Mouse (Mus musculus): ENCODE data around the gene Actr6. TPM values are rescaled to one million over a fixed set of nuclear protein-coding genes. Genes with fewer than 3 reads are reported as not detected.
"Not testable (repeated sequence)": the region's sequence is repeated elsewhere in the genome, so short reads cannot be mapped to it uniquely, and the experiment has no call there.

Actr6 gene
- polyA plus RNA-seq, 1 experiment from 2014 or later = 28.3 TPM

DNA sequence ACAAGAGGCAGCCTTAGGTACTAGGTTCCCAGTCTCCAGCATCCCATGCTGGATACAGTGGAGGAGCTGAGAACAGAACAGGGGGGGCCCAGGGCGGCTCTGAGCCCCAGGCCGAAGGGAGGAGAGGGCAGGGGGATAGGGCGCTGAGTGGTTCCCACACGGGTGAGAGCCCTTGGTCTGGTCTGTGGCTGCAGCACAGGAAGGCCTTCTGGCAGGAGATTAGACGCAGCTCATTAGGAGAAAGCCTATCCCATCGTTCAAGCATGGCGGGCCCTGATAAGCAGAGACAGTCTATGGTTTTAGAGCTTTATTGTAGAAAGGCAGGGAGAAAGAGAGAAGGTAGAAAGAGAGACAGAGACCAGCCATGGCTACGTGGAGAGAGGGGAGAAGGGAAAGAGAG lies 42.1 kb downstream of the Actr6 start:
- no peaks in the 10 kb centered on the region for H3K4me1 ChIP-seq

GRCm38 (mm10) chr10:89687455-89687854 lies 44.6 kb downstream of the Actr6 start:
- H3K27me3 ChIP-seq (replicated peaks) = no peaks in the 10 kb centered on the region
- H3K4me3 ChIP-seq (replicated peaks) = no peak overlapping the region
- 74% methylated on average over 2 of the region's 2 CpGs for WGBS
- no peak overlapping the region for H3K4me2 ChIP-seq
- no peak overlapping the region for H3K27ac ChIP-seq
- no peaks in the 10 kb centered on the region for H3K36me3 ChIP-seq
- H3K4me1 ChIP-seq = no peaks in the 10 kb centered on the region
- ATAC-seq (ENCODE audit: insufficient read depth, low FRiP score, low read depth) = no peak
- H3K9ac ChIP-seq = no peak overlapping the region
- H3K9me3 ChIP-seq = no peaks in the 10 kb centered on the region

More for the DNA sequence above, 42.1 kb downstream of the Actr6 start:
- H3K36me3 ChIP-seq = no peaks in the 10 kb centered on the region
- WGBS = 61% methylated on average over 8 of the region's 8 CpGs
- no peak for ATAC-seq (ENCODE audit: insufficient read depth, low FRiP score, low read depth)
- no peak overlapping the region for H3K9ac ChIP-seq
- no peaks in the 10 kb centered on the region for H3K9me3 ChIP-seq
- H3K4me3 ChIP-seq (replicated peaks) = no peak overlapping the region
- no peak overlapping the region for H3K27ac ChIP-seq
- no peak overlapping the region for H3K4me2 ChIP-seq
- H3K27me3 ChIP-seq (replicated peaks) = no peaks in the 10 kb centered on the region

DNA sequence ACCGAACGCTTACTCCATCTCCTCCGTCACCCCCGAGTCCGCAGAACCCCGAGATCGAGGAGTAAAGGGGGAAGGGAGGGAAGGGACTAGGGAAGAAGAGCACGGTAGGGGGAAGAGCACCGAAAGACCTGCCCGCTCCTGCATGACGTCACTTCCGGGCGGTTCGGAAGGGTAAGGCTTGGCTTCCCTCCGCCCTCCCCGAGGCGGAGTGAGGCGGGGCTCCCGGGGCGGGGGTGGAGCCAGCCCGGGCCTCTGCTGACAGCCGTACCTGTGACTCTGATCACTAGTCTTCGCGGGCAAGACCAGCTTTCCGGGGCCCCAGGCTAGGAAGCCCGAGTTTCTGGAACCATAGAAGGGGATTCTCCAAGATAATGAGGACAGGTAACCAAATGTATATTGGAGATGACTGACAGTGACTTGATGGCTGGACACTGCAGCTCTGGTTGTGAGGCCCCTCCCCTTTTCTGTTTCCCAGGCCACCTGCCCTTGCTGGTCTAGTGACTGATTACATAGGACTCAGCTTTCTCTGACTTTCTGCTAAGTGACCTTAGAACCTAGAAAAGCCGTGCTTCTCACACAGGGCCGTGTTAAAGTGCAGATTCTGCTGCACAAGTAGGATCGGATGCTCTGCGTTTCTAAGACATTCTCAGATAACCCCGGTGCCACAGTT lies 45.8 kb downstream of the Actr6 start, which contains the start of gene Scyl2:
Gene Scyl2 (minus strand): TSS at position 147 of the 670 bp plus-strand sequence.
- Histone ChIP-seq H3K4me1 (no peaks in the 10 kb centered on the region), H3K27me3 (replicated peaks) (no peaks in the 10 kb centered on the region), H3K4me2 (peak within 1 kb of the TSS; percentile 65), H3K9me3 (no peaks in the 10 kb centered on the region), H3K36me3 (no peaks in the 10 kb centered on the region), H3K27ac (peak within 1 kb of the TSS; percentile 69), H3K4me3 (replicated peaks) (peak within 1 kb of the TSS; percentile 94), H3K9ac (peak within 1 kb of the TSS; percentile 83)
- 3% methylated on average over 28 of the region's 31 CpGs for WGBS
- ATAC-seq (ENCODE audit: insufficient read depth, low FRiP score, low read depth) = peak; percentile 99

- ATAC-seq (ENCODE audit: insufficient read depth, low FRiP score, low read depth) = peak; percentile 75
- H3K9ac ChIP-seq = peak overlapping the region; percentile 83
- H3K4me1 ChIP-seq = no peaks in the 10 kb centered on the region
- peak overlapping the region; percentile 94 for H3K4me3 ChIP-seq (replicated peaks)
- no peaks in the 10 kb centered on the region for H3K36me3 ChIP-seq
- peak overlapping the region; percentile 69 for H3K27ac ChIP-seq
- no peaks in the 10 kb centered on the region for H3K27me3 ChIP-seq (replicated peaks)
- 2% methylated on average over 51 of the region's 51 CpGs for WGBS
- peak overlapping the region; percentile 65 for H3K4me2 ChIP-seq
- H3K9me3 ChIP-seq = no peaks in the 10 kb centered on the region
These were observed 46.5 kb downstream of the Actr6 start for GRCm38 (mm10) chr10:89685391-89686138.

DNA sequence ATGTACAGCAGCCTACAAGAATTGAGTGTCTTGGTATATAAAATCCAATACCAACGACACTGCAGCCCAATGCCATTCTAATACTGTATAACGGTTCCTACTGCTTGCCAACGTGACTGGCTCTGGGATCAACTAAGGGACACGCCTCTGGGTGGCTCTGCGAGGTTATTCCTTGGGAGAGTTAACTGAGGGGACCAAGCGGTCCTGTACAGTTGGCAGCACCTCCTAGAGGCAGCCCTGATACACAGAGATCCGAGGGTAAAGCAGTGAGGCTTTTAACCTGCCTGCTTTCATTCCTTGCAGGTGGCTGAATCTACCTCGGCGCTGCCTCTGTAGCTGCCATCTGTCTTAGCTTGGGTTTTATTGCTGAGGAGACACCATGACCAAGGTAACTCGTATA lies 49.1 kb downstream of the Actr6 start:
- Histone ChIP-seq H3K4me1 (no peaks in the 10 kb centered on the region), H3K36me3 (no peaks in the 10 kb centered on the region), H3K4me3 (replicated peaks) (no peak overlapping the region), H3K9ac (no peak overlapping the region), H3K27ac (no peak overlapping the region), H3K4me2 (no peak overlapping the region), H3K27me3 (replicated peaks) (no peaks in the 10 kb centered on the region), H3K9me3 (no peaks in the 10 kb centered on the region)
- ATAC-seq (ENCODE audit: insufficient read depth, low FRiP score, low read depth) = no peak
- WGBS = 75% methylated on average over 10 of the region's 10 CpGs

- H3K27me3 ChIP-seq (replicated peaks) = no peaks in the 10 kb centered on the region
- WGBS = 66% methylated on average over 1 of the region's 1 CpGs
These were observed 49.9 kb downstream of the Actr6 start for GRCm38 (mm10) chr10:89682157-89682556.

DNA sequence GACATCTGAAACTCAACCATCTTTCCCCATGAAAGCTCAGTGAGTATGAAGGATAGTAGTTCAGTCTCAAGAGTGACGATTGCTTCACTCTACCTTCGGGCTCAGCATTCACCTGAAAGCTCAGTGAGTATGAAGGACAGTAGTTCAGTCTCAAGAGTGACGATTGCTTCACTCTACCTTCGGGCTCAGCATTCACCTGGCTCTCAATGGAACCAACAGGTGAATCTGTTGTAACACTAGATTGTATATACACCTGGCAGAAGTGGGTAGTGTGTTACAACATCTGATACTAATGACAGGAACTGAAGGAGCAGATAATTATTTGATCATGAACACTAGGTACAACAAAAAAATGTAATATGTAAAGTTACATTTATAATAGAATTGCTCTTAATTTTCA lies 50.4 kb downstream of the Actr6 start:
- H3K4me3 ChIP-seq (replicated peaks) = no peak overlapping the region
- H3K4me1 ChIP-seq = no peaks in the 10 kb centered on the region
- WGBS = 88% methylated on average over 4 of the region's 4 CpGs
- H3K9me3 ChIP-seq = no peaks in the 10 kb centered on the region
- H3K4me2 ChIP-seq = no peak overlapping the region
- no peak overlapping the region for H3K9ac ChIP-seq
- no peak overlapping the region for H3K27ac ChIP-seq
- no peak for ATAC-seq (ENCODE audit: insufficient read depth, low FRiP score, low read depth)
- no peaks in the 10 kb centered on the region for H3K36me3 ChIP-seq
- H3K27me3 ChIP-seq (replicated peaks) = no peaks in the 10 kb centered on the region

More at GRCm38 (mm10) chr10:89682157-89682556, 49.9 kb downstream of the Actr6 start:
- Histone ChIP-seq H3K9me3 (no peaks in the 10 kb centered on the region), H3K9ac (no peak overlapping the region), H3K36me3 (no peaks in the 10 kb centered on the region), H3K27ac (no peak overlapping the region), H3K4me2 (no peak overlapping the region), H3K4me3 (replicated peaks) (no peak overlapping the region), H3K4me1 (no peaks in the 10 kb centered on the region)
- ATAC-seq (ENCODE audit: insufficient read depth, low FRiP score, low read depth) = no peak

DNA sequence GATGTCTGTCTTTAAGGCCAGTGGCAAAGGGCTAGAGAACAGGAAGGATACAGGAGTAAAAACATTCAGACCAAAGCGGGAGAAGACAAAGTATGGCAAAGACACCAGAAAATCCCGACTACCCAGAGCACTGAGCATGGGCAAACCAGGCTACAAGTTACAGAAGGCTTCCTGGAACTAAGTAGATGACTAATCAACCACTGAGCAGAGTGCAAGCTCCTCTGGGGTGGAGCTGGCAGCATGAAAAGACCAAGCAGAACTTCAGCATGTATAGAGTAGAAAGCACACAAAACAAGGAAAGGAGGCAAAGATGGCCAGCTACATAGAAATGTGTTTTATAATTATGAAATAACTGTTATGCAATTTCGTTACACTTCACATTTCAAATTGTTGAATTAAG lies 51.6 kb downstream of the Actr6 start:
- H3K4me1 ChIP-seq = no peaks in the 10 kb centered on the region
- no peak overlapping the region for H3K4me3 ChIP-seq (replicated peaks)
- H3K27me3 ChIP-seq (replicated peaks) = no peaks in the 10 kb centered on the region
- no peak overlapping the region for H3K9ac ChIP-seq
- H3K36me3 ChIP-seq = no peaks in the 10 kb centered on the region
- no peaks in the 10 kb centered on the region for H3K9me3 ChIP-seq
- ATAC-seq (ENCODE audit: insufficient read depth, low FRiP score, low read depth) = no peak
- no peak overlapping the region for H3K4me2 ChIP-seq
- H3K27ac ChIP-seq = no peak overlapping the region
- 90% methylated on average over 3 of the region's 3 CpGs for WGBS

DNA sequence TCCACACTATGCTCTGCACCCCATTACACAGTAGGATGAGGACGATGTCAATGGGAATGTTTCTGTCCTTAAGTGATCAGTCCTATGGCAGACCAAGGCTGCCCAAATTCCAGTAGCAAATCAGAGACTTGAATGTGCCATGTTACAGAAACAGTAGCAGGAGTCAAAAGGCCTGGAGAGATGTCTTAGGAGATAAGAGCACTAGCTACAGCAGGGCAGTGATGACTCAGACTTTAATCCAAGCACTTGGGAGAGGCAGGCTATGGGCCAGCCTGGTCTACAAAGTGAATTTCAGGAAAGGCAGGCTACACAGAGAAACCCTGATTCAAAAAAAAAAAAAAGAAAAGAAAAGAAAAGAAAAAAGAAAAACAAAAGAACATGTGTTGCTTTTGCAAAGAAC lies 52.6 kb downstream of the Actr6 start:
- Histone ChIP-seq H3K9ac (no peak overlapping the region), H3K27ac (no peak overlapping the region), H3K36me3 (no peaks in the 10 kb centered on the region), H3K9me3 (no peaks in the 10 kb centered on the region), H3K4me3 (replicated peaks) (no peak overlapping the region), H3K27me3 (replicated peaks) (no peaks in the 10 kb centered on the region), H3K4me1 (no peaks in the 10 kb centered on the region), H3K4me2 (no peak overlapping the region)
- ATAC-seq (ENCODE audit: insufficient read depth, low FRiP score, low read depth) = no peak
- 93% methylated on average over 1 of the region's 1 CpGs for WGBS

DNA sequence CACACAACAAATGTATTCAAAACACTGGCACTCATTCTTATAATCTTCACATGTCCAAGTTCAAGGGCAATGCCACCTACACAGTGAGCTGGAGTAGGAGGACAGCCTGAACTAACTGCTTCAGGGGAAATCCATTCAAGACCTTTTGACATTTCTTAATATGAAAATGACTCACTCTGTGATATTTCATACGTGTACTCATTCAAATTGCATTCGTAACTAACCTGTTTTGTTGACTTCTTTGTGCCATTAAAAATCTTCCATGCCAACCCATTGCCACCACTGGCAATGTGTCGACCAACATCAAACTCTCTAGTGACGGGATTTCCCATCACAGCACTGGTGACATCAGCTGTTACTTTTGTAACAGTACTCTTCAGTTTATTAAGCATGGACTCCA lies 54.0 kb downstream of the Actr6 start:
- Histone ChIP-seq H3K36me3 (no peaks in the 10 kb centered on the region), H3K27me3 (replicated peaks) (no peaks in the 10 kb centered on the region), H3K4me3 (replicated peaks) (no peak overlapping the region), H3K9ac (no peak overlapping the region), H3K9me3 (no peaks in the 10 kb centered on the region), H3K4me1 (no peaks in the 10 kb centered on the region), H3K4me2 (no peak overlapping the region), H3K27ac (no peak overlapping the region)
- no peak for ATAC-seq (ENCODE audit: insufficient read depth, low FRiP score, low read depth)
- 87% methylated on average over 4 of the region's 4 CpGs for WGBS

- no peak overlapping the region for H3K4me3 ChIP-seq (replicated peaks)
- no peaks in the 10 kb centered on the region for H3K36me3 ChIP-seq
- no peak overlapping the region for H3K9ac ChIP-seq
- no peaks in the 10 kb centered on the region for H3K4me1 ChIP-seq
- H3K27me3 ChIP-seq (replicated peaks) = no peaks in the 10 kb centered on the region
- no peak overlapping the region for H3K27ac ChIP-seq
- no peak overlapping the region for H3K4me2 ChIP-seq
- WGBS = 71% methylated on average over 4 of the region's 4 CpGs
- no peak for ATAC-seq (ENCODE audit: insufficient read depth, low FRiP score, low read depth)
- H3K9me3 ChIP-seq = no peaks in the 10 kb centered on the region
These were observed 55.5 kb downstream of the Actr6 start for GRCm38 (mm10) chr10:89676609-89677008.

DNA sequence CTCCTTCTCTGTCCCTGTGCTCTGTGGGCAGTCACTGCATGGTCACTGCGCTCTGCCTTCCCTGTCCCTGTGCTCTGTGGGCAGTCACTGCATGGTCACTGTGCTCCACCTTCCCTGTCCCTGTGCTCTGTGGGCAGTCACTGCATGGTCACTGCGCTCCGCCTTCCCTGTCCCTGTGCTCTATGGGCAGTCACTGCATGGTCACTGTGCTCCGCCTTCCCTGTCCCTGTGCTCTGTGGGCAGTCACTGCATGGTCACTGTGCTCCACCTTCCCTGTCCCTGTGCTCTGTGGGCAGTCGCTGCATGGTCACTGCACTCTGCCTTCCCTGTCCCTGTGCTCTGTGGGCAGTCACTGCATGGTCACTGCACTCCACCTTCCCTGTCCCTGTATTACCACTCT lies 61.7 kb downstream of the Actr6 start:
- 90% methylated on average over 5 of the region's 5 CpGs for WGBS
- not testable (repeated sequence) for ATAC-seq (ENCODE audit: insufficient read depth, low FRiP score, low read depth); H3K4me3 ChIP-seq (replicated peaks); H3K9ac ChIP-seq; H3K4me1 ChIP-seq; H3K27ac ChIP-seq; H3K9me3 ChIP-seq; H3K4me2 ChIP-seq; H3K27me3 ChIP-seq (replicated peaks); H3K36me3 ChIP-seq

All from stomach, embryonic 15.5 days (tissue).